Mouse (Mus musculus): ENCODE measurements around the gene Rhox7b.
"Not testable (repeated sequence)": the region's sequence is repeated elsewhere in the genome, so short reads cannot be mapped to it uniquely, and the experiment has no call there.

Gene Rhox7b

GRCm38 (mm10) chrX:37897132-37897531 lies at the start of gene Rhox7b:
TSS of gene Rhox7b (minus strand) at chrX:37897232.
- not testable (repeated sequence) for DNase-seq (ENCODE audit: low read depth, low spot score)

GRCm38 (mm10) chrX:37916311-37916710 lies 19.3 kb upstream of the Rhox7b start:
- DNase-seq (ENCODE audit: low read depth, low spot score), result peak; percentile 54

GRCm38 (mm10) chrX:37908581-37908980 lies 11.5 kb upstream of the Rhox7b start:
- peak; percentile 62 for DNase-seq (ENCODE audit: low read depth, low spot score)

DNA sequence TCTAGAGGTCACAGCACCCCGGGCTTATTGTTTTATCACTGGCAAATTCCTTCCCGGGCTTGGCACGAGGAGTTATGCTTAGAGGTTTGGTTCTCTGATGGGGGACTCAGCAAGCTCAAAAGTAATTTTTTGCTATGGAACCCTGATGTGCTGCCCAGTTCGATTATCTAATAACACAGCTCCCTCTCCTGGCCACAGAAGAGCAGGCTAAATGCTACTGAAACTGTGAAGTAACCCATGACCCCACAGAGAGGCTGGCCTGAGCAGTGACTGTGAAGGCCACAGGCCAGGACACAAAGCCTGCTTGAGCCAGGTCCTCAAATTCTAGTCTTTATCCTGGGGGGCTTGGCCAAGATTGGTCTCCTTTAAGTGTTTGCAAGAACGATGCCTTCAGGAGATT lies 6.7 kb upstream of the Rhox7b start:
- DNase-seq (ENCODE audit: low read depth, low spot score), result peak; percentile 1

- DNase-seq (ENCODE audit: low read depth, low spot score), result not testable (repeated sequence)
Observed at GRCm38 (mm10) chrX:37901670-37902069, 4.6 kb upstream of the Rhox7b start, which contains the start of gene Rhox9. TSS of gene Rhox9 (minus strand) at chrX:37901770.

DNA sequence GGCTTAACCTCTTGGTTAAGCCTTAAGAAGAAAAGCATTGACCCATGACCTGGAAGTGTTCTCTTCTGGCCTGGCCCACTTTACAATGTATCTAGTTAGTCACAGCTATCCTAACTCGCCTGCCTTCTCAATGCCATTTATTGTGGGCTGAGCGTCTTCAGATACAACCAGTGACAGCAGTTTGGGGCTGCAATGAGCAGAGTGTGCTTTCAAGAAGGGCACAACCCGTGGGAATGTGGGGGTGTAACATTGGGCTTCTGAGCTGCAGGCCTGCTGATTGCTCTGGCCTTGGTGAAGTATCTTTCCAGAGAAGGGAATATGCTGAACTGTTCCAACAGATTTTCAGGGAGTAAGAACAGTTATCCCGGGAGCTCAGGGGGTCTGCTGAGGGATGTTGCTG lies 18.2 kb downstream of the Rhox7b start, which contains the start of gene Rhox8:
TSS of gene Rhox8 (minus strand) at position 101 of the 400 bp plus-strand sequence.
- DNase-seq (ENCODE audit: low read depth, low spot score), result no peak

DNA sequence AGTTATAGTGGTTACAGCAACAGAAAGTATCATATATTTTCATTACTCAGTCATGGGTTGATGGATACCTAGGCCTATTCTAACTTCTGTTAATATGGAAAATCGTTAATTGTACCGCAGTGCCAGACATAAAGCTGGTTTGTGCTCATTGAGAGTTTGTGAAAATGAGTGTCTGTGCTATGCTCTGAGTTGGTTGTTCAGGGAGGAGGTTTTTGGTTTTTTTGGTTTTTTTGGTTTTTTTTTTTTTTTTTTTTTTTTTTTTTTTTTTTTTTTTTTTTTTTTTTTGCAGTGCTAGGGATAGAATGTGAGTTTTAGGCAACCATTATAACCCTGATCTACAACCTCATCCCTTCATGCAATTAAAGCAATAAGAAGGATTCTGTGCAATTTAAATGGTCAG lies 25.4 kb downstream of the Rhox7b start:
- DNase-seq (ENCODE audit: low read depth, low spot score), result no peak

Data from R1 (cell line).